Mouse (Mus musculus) gastrocnemius, postnatal 36 days (tissue): ENCODE data around the gene Slc51b. TPM values are rescaled to one million over a fixed set of nuclear protein-coding genes. Genes with fewer than 3 reads are reported as not detected.

Experiments
- DNase-seq, 2 experiments: peaks; one replicate each; pipeline ENCODE4 v3.0.0; 2022
- intact Hi-C: fragments of 180-260 bp; cut with DNase I; formaldehyde crosslinking; loops from one replicate; pipeline ENCODE4 v1.15.1; 2025
- long read RNA-seq, 2 experiments: library from polyadenylated mRNA; stranded (forward); transcript quantifications; one replicate each; pipeline ENCODE4 v2.0.0; 2021
- total RNA-seq, 2 experiments: library from RNA; stranded (reverse); gene quantifications; 2 replicates each; pipeline ENCODE4 v1.2.3; 2021

The Slc51b gene
- not detected for total RNA-seq
- long read RNA-seq, experiment 1 = 0 reads
- long read RNA-seq, experiment 2 = 0 reads

DNA sequence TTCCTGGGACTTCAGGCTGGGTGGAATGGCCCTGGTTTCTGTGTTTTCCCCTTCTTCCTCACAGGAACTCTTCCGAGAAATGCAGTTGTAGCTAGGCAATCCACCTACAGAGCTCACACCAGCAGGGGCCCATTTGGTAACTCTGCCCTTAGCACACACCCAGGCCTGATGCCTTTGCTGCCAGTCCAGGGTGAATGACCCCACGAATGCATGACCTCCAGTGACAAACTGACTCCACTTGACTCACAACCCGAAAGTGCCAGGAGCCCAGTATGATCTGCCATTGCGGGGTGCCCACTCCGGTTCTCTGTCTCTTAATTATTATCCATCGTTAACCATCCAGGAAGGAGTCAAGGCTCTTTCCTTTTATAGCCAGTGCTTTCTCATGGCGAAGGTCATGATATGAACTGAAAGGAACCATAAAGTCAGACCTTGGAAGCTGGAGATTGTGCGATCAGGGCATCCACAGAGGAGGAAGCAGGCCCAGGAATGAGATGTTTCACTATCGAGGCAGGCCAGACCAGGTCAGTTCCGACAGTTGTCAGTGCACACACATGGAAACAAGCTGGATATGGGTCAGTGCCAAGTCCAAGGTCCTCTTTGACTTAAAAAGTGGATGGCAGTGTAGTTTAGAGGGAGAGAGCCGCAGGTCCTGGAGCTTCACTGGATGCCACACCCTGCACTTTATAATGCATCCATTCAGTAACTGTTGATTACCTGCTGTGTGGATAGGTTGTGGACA lies at the start of gene Slc51b:
Slc51b (minus strand) TSS at position 196 of the 742 bp plus-strand sequence.
- intact Hi-C loops = no loop called here
- DNase-seq = no peak

DNA sequence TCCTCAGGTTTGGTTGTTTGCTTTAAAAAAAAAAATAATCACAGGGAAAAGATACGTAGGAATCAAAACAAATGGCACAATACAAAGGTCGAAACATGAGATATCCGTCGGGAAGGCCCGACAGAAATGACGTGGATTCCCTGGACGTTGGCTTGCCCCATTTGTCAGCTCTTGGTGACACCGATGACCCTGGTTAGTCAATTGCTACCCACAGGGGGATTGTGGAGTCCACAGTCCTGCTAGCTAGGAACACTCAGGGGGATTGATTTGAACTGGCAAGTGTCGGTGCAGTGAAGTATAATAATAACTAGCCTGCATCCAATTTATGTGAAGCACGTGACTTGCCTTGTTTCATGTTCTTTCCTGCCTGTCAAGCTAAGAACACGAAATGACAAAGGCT lies 44.9 kb upstream of the Slc51b start:
- no peak for DNase-seq
- intact Hi-C loops = no loop called here

DNA sequence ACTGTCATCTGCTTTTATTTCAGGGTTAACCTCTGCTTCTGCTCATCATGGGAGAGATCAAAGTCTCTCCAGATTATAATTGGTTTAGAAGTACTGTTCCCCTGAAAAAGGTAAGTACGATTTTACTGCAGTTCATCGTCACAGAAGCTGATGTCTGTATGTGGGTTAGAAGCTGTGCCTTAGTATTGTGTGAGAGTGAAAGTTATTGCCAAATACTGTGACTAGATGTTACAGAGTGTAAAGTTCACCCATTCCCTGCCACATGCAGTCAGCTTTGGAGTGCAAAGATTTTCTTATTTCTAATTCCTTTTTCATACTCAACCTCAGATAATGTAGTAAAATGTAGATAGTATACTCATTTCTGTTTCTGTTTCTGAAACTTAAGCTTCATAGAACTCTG lies 42.5 kb upstream of the Slc51b start:
- DNase-seq = no peak
- intact Hi-C loops = no loop called here

DNA sequence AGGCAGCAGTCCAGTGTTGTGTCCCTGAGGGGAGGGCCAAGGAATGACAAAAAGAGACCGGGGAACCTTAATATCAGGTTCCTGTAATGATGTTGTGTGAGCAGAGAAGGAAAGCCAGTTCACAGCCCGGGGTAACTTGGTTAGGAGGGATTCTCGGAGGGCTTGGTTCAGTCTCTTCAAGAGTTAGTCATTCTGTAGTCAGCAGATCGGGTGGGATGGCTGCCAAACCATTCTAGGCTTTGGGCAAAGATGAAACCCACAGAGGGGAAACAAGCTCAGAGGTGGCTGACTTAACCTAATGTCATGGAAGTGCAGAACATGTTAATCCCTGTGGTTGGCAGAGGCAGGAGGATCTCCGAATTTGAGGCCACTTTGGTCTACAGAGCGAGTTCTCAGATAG lies 41.4 kb upstream of the Slc51b start:
- DNase-seq = peak in 1 of 2 experiments; percentile 15
- intact Hi-C loops = no loop called here

DNA sequence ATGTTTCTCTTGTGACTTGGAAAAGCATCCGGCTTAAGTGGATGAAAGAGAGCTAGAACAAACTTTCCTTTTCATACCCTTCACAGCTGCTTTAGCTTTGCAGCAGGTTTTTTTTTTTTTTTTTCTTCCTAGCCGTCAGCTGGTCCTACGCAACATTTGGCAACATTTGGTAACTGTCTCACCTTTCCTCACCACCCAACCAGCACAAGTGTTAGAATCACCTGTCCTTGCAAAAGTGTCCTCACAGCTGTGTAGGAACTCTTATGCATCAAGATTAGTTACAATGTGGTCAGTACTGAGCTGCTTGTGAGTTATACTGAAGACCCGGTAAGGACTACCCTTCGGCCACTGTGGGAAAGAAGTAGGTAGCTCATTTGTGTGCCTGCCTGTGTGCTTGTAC lies 39.8 kb upstream of the Slc51b start:
- intact Hi-C loops = no loop called here
- no peak for DNase-seq

DNA sequence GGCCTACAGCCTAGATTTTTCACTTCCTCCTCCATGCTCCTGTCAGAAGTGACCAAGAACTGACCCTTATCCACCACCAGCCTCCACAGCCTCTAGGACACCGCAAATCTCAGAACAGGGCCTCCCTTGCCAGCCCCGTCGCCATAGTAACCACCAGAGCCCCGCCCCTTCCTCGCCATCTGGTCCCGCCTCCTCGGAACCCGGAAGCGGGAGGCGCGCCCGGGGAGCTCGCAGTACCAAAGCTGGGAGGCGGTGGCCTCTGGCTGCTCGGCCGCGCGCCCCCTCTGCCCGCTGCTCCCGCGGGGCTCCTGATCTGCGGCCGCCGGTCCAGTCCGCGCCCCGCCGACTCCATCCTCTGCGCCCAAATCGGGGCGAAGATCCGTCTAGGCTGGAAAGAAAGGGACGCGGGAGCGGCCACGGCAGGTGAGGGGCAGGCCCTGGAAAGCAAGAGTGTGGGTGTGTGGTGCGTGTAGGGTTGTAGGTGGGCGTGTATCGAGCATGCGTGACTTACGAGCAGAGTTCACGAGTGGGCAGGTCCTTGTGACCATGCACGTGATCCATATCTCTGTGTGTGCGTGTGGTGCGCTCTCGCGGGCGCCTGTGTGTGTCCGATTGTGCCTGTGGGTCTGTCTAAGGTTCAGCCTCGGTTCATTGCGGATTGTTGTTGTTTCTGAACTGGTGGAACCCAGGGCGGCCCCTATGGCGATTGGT lies 38.1 kb upstream of the Slc51b start, which contains the start of gene Spg21:
Spg21 (plus strand) TSS at position 216 of the 711 bp plus-strand sequence.
- DNase-seq = peak; percentile 94 to 95
- intact Hi-C loops = no loop called here

DNA sequence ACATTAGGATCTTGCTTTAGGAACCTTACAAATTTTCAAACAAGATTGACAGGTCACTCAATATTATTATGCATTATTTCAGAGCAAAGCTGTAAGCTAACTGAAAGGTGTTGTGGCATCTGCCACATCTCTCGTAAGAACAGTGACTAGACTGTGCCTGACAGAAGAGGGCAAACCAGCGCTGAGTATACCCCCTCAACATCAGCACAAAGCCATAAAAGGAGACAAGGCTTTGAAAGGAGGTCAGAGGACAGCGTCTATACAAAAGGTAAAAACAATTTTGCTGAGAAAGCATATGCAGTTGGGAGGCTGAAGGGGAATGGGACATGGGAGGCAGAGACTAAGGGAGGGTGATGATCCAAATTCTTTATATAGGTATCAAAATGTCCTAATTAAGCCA lies 37.4 kb upstream of the Slc51b start:
- intact Hi-C loops = no loop called here
- no peak for DNase-seq

DNA sequence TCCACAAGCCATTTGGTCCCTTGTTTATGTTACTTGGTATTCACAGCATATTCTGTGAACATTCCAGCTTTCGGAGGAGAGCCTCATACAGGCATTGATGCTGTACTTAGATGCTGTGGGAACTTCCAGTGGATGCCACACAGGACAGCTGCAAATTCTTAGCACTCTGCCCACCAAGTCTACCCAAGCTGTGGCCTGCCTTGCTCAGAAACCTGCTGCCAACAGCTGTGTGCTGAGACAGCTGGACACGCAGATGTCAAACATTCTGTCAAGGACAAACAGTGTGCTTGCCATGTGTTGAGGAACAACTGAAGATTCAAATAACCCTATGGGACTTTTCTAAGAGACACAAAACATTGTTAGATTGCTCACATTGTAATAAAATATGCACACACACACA lies 36.2 kb upstream of the Slc51b start:
- DNase-seq = no peak
- intact Hi-C loops = no loop called here

DNA sequence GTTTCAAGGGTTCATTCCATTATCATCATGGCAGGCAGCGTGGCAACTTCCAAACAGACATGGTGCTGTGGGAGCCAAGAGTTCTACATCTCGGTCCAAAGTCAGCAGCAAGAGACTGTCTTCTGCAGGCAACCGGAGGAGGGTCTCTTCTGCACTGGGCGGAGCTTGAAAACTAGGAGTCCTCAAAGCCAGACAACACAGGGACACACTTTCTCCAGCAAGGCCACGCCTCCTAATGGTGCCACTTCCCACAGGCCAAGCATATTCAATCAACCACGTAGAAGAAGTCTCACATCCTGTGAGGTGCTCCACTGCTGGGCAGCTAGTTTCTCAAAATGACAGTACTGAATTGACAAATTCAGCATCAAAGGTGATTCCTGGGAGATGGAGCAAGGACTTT lies 25.2 kb upstream of the Slc51b start:
- no peak for DNase-seq
- intact Hi-C loops = no loop called here

DNA sequence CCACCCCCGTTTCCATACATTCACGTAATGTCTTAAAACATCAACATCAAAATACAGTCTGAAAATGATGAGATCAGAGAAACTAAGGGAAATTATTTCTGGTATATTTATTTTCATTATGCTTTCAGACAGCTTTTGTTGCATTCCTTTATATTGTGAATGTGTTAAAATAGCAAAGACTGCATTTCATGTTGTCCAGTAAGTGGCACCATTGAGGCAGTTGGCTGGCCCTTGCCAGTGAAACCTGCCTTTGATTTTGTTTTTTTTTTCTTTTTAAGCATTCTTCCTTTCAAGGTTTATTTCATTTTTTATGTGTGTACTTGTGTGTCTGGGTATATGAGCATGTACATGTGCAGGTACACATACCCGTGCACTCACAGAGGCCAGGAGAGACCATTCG lies 21.9 kb upstream of the Slc51b start:
- no peak for DNase-seq
- intact Hi-C loops = no loop called here

DNA sequence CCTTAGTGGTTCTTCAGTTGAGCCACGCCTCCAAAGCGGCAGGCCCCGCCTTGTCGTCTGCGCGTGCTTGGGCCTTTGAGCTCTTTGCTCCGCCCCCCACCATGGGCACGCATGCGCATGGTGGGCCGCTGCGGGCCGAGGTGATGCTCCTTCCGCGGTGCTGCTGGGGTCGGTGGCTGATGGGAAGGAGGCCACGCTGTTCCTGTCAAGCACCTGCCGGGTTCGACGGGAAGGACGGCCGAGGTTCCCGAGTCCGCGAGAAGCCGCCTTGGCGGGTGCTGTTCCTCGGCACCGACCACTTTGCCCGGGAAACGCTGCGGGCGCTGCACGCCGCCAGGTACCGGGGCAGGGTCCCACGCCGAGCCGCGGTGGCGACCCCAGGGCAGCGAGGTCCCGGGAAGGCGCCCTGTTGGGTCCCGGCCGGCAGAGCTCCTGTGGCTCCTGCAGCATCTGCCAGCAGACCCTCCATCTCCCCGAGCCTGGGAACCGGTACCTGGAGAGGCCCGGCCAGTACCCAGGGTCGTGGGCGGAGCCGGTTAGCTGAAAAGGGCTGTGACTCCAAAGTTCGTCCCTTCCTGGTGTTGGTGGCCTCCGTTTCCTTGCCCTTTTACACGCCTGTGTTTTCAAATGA lies 13.0 kb upstream of the Slc51b start, which contains the start of gene Mtfmt:
Mtfmt (plus strand) TSS at position 112 of the 631 bp plus-strand sequence.
- intact Hi-C loops = loop anchor here (10.0 kb wide), 1 partner anchor 201 kb away; no protein-coding TSS in a partner anchor
- DNase-seq = peak; percentile 90 to 93

DNA sequence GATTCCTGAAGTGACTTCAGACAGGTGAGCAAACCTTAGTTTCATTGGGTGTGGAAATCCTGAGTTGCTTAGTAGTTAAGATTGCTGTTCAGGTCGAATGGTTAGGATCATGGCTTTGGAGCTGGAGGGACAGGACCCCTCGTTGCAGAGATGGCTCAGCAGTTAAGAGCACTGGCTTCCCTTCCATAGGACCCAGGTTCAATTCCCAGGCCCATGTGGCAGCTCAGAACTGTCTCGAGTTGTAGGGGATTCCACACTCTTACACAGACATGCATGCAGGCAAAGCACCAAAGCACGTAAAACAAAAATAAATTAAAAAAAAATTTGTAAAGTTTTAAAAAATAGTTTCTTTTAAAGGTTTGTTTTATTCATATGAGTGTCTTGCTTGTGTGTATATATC lies 12.5 kb upstream of the Slc51b start:
- no peak for DNase-seq
- intact Hi-C loops = loop anchor here (10.0 kb wide), 1 partner anchor 200 kb away; no protein-coding TSS in a partner anchor

DNA sequence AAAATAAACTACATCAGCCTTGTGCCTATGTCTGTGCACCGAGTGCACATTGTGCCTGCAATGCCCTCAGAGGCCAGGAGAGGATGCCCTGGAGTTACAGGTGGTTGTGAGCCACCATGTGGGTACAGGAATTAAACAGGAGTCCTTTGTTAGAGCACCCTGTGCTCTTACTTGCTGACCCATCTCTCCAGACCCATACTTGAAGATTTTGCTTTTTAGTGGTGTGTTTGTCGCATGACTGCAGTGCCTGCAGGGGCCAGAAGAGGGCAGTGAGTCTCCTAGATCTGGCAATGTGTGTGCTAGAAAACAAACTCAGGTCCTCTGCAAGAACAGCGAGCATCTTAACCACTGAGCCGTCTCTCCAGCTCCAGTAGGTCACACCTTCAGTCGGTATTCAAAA lies 11.4 kb upstream of the Slc51b start:
- peak in 1 of 2 experiments; percentile 40 for DNase-seq
- intact Hi-C loops = loop anchor here (10.0 kb wide), 1 partner anchor 199 kb away; no protein-coding TSS in a partner anchor

DNA sequence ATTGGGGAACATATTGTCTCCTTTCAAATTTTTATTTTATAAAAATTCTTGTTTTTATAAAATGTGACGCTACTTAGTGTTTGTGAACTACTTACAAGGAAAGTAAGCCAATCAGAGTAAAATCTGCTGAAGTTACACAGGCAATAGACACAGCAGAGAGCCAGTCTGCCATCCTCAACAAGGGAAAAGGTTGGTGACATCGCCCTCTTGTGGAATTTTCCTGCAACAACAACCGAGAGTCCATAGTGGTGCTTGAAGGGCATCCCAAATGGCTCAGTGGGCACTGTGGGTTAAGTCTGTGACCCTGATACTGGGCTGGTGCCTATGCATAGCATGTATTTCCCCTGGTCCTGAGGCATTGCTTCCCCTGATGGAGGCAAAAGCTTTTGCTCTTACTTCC lies 9.5 kb upstream of the Slc51b start:
- intact Hi-C loops = loop anchor here (10.0 kb wide), 1 partner anchor 197 kb away; no protein-coding TSS in a partner anchor
- peak; percentile 70 to 73 for DNase-seq

DNA sequence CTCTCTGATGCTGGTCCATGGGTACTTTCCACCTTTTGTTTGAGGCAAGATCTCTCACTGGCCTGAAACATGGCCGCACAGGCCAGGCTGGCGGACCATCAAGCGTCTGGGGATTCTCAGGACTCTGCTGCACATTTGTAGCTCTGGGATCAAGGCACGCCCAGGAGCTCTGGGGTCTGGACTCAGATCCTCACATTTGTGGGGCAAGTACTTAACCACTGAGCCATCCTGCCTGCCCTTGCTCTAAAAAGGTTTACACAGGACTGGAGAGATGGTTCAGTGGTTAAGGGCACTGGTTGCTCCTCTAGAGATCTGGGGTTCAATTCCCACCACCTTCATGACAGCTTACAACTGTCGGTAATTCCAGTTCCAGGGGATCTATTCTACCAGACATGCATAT lies 8.2 kb upstream of the Slc51b start:
- intact Hi-C loops = loop anchor here (2.0 to 10.0 kb wide), 3 partner anchors 38 to 196 kb away; no protein-coding TSS in a partner anchor
- no peak for DNase-seq

DNA sequence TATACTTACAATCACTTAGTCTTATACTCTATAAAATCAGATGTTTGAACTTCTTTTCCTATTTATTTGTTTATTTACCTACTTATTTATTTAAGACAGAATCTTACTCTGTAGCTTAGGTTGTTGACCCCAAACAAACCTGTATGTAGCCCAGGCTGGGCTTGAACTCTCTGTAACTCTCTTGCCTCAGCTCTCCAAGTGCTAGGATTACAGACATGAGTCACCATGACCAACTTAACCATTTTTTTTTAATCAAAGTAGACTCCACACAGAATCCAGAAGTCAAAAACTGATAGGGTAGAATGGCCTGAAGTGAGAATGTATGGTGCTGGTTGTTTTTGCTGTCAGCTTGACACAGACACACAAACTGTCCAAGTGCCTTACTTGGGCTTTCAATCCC lies 7.6 kb upstream of the Slc51b start:
- intact Hi-C loops = loop anchor here (2.0 to 10.0 kb wide), 3 partner anchors 38 to 196 kb away; no protein-coding TSS in a partner anchor
- no peak for DNase-seq

DNA sequence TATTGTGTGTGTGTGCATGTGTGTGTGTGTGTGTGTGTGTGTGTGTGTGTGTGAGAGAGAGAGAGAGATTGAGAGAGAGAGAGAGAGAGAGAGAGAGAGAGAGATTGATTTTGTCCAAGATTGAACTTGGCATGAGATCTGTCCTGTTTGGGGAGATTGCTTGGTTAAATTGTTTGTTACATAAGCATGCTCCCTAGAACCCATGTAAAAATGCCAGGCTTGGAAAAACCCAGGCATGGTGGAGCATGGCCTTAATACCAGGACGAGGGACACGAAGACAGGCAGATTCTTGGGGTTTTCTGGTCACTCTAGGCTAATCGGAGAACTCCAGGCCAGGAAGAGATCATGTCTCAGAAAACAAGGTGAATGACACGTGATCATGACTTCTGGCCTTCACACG lies 5.2 kb upstream of the Slc51b start:
- DNase-seq = no peak
- intact Hi-C loops = no loop called here

DNA sequence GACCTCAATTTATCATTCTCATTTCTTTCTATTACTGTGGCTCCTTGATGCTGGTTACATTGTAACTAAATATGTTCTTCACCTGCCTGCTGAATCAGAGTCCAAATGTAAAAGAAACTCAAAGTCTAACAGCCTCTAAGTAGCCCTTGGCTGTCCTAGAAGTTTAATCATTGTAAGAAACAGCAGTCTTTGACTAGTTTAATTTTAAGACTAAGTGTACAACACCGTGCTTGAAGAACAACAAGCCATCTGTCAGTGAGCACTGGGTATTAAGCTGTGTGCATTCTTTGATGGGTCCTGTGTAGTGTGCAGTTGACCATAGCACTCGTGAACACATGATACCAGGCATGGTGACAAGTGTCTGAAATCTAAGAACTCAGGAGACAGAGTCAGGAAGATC lies 4.8 kb upstream of the Slc51b start:
- intact Hi-C loops = no loop called here

DNA sequence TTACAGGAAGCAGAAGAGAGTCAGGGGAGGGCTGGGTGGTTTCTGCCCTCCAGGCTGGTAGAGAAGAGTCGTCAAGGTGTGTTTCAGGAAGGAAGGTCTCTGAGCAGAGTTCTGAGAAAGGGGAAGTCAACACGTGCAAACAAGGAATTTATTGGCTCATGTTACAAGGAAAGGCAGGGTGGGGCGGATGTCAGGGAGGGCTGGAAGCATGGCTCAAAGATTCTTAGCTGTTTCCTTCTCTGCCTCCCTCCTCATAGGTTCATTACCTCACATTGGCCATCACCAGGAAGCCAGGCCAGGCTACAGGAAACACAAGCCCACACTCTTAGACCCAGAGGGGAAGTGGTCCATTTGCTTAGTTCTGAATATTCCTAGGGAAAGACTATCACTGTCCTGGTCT lies 1.6 kb upstream of the Slc51b start:
- DNase-seq = no peak
- intact Hi-C loops = no loop called here

More for the DNA sequence above, 4.8 kb upstream of the Slc51b start:
- no peak for DNase-seq

DNA sequence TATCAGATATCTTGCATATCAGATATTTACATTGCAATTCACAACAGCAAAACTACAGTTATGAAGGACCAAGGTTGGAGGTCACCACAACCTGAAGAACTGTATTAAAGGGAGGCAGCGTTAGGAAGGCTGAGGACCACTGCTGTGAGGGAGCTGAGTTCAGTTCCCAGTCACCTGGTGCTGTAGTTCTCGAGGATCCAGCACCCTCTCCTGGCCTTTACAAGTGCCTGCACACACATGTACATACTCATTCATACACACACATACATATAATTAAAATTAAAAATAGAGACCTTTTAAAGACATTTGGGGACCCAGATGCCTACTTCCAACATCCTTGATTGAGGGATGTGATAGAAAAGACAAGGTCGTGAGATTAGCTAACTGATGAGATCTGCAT lies 3.1 kb downstream of the Slc51b start:
- no peak for DNase-seq
- intact Hi-C loops = no loop called here

DNA sequence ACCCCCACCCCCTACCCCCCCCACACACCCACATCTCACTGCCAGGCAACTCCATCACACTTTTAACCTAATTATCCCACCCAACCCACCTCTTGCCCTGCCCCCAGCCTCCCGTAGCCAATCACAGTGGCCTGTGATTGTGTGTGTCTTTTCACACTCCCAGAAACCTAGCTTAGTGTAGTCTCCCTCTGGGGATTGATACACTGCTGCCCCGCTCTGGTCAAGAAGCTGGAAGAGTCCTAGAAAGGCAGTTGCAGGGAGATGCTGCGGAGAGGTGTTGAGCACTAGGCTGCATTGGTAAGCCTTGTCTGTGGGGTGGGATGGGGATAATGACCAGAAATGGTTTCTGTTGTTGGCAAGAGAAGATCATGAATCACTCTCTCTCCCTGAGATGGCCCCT lies 5.0 kb downstream of the Slc51b start:
- intact Hi-C loops = no loop called here

More for the DNA sequence above, 5.0 kb downstream of the Slc51b start:
- DNase-seq = no peak
